Comparison of ENCODE assay signal across 16 mouse cellular contexts in genomic region chr13:34174025-34174424, GRCm38 (mm10). TPM values are rescaled to one million over a fixed set of nuclear protein-coding genes. Genes with fewer than 3 reads are reported as not detected.
DNase-seq lines count a peak whose midpoint lies in the region; TF ChIP-seq lines count a peak whose summit lies in the region.
"Had no signal": no experiment of that assay in that cellular context is flagged by ENCODE, and none has a peak within 500 bp of the region (broad histone marks: within the 10 kb centered on the region; RNA-seq: fewer than 3 reads in every experiment).

No protein-coding gene starts in this region.

- DNase-seq in CH12.LX (ENCODE audit: extremely low read depth), result peak; percentile 43
- no peak for DNase-seq in adrenal gland, postnatal 25 days
- DNase-seq: adrenal gland, adult 2 months; adrenal gland, adult 8-10 months; adrenal gland, postnatal 10 days; adrenal gland, postnatal 14 days; adrenal gland, postnatal 36 days; B cell, adult 2 months; cerebellum, adult 11 months; cerebellum, adult 11-12 months; cerebellum, adult 18-20 months; cerebellum, adult 2 months; cerebellum, adult 8-10 months; cerebellum, adult 9-10 months had no signal

- no peaks in the 10 kb centered on the region for H3K9me3 ChIP-seq in CH12.LX (replicated peaks; ENCODE audit: low read length)
- H3K9me3 ChIP-seq: G1E had no signal

- peaks cover 6% of the 10 kb centered on the region for H3K79me2 ChIP-seq in CH12.LX (replicated peaks; ENCODE audit: control insufficient read depth, extremely low read depth, insufficient read depth, poor library complexity, severe bottlenecking)

- TF ChIP-seq CTCF in CH12.LX (conservative IDR thresholded peaks at IDR 0.05 in 1 of 2, IDR thresholded peaks at IDR 0.05 in 1 of 2; ENCODE audit: low read depth in 2 of 2, low read length in 2 of 2), result no peak

- H3K36me3 ChIP-seq in CH12.LX (replicated peaks in 1 of 2; ENCODE audit: control insufficient read depth in 1 of 2, insufficient read depth in 1 of 2, low read length in 1 of 2), result peaks cover 15 to 32% of the 10 kb centered on the region in 2 experiments

- H3K9ac ChIP-seq in CH12.LX (ENCODE audit: insufficient read depth, low read depth), result no peak overlapping the region

- no peaks in the 10 kb centered on the region for H3K27me3 ChIP-seq in CH12.LX (replicated peaks)
- H3K27me3 ChIP-seq: Patski had no signal

- H3K4me1 ChIP-seq in CH12.LX (ENCODE audit: control insufficient read depth in 1 of 2, insufficient read depth in 2 of 2), result peaks cover 15 to 36% of the 10 kb centered on the region in 2 experiments; a peak in 3 of 4 replicates

- H3K4me2 ChIP-seq in CH12.LX (ENCODE audit: insufficient read depth, low read depth, poor library complexity, severe bottlenecking), result peak overlapping the region; percentile 57

- TF ChIP-seq POLR2A in CH12.LX (IDR thresholded peaks at IDR 0.05; ENCODE audit: low read depth, low read length), result no peak

- no peak for TF ChIP-seq RAD21 in CH12.LX (IDR thresholded peaks at IDR 0.05; ENCODE audit: low read depth, low read length)

- dilution Hi-C loops in CH12.LX (cut with MboI; ENCODE audit: extremely low pct_ligation_motif_present, extremely low pct_unique_long_range_greater_than_20kb, low sequenced_read_pairs), result no loop called here

- in situ Hi-C loops in CH12.LX (cut with MboI; ENCODE audit: low pct_ligation_motif_present, low pct_unique_long_range_greater_than_20kb, low sequenced_read_pairs), result no loop called here

- H3K4me3 ChIP-seq in CH12.LX (replicated peaks in 1 of 3; ENCODE audit: low read depth in 2 of 3, low read length in 2 of 3, poor library complexity in 1 of 3), result no peak overlapping the region

- H3K27ac ChIP-seq in CH12.LX (ENCODE audit: insufficient read depth, low read depth), result peak overlapping the region; percentile 65; the same call in 1 of the 2 replicates

- TF ChIP-seq EP300 in CH12.LX (IDR thresholded peaks at IDR 0.05; ENCODE audit: low read length), result peak; percentile 83

TF ChIP-seq in CH12.LX, 34 proteins besides CTCF, POLR2A, EP300 and RAD21:
- TF ChIP-seq NELFE (IDR thresholded peaks at IDR 0.05; ENCODE audit: low read depth, low read length) (no peak), POLR2AphosphoS2 (IDR thresholded peaks at IDR 0.05; ENCODE audit: low read depth, low read length) (no peak), E2F4 (IDR thresholded peaks at IDR 0.05; ENCODE audit: insufficient replicate concordance, low read depth, low read length) (no peak), JUN (IDR thresholded peaks at IDR 0.05; ENCODE audit: insufficient read depth, low read depth, low read length) (peak; percentile 81), ETS1 (conservative IDR thresholded peaks at IDR 0.05; ENCODE audit: low read depth, low read length) (peak; percentile 81), JUND (conservative IDR thresholded peaks at IDR 0.05; ENCODE audit: low read depth, low read length) (peak; percentile 92), MAZ (IDR thresholded peaks at IDR 0.05; ENCODE audit: low read depth, low read length) (no peak), IRF4 (IDR thresholded peaks at IDR 0.05; ENCODE audit: low read depth, low read length) (peak; percentile 99), MAX (IDR thresholded peaks at IDR 0.05; ENCODE audit: low read length) (peak; percentile 10; the same call in 1 of the 2 replicates), PAX5 (IDR thresholded peaks at IDR 0.05; ENCODE audit: low read length) (no peak), MEF2A (IDR thresholded peaks at IDR 0.05; ENCODE audit: borderline replicate concordance, low read depth, low read length) (peak; percentile 73), TCF12 (IDR thresholded peaks at IDR 0.05; ENCODE audit: low read depth, low read length) (peak; percentile 59; the same call in 1 of the 2 replicates), CHD1 (IDR thresholded peaks at IDR 0.05; ENCODE audit: low read depth, low read length) (no peak), TBP (conservative IDR thresholded peaks at IDR 0.05; ENCODE audit: low read depth, low read length) (no peak), SMC3 (IDR thresholded peaks at IDR 0.05; ENCODE audit: low read depth, low read length) (no peak), MYC (IDR thresholded peaks at IDR 0.05; ENCODE audit: low read depth, low read length) (0 out of 2 replicates have a peak, but pooled peaks have one; percentile 56), RCOR1 (conservative IDR thresholded peaks at IDR 0.05; ENCODE audit: low read depth, low read length) (peak; percentile 78), GABPA (IDR thresholded peaks at IDR 0.05; ENCODE audit: insufficient replicate concordance, low read depth, low read length) (no peak), CHD2 (IDR thresholded peaks at IDR 0.05; ENCODE audit: low read length) (peak; percentile 58; the same call in 1 of the 2 replicates), BHLHE40 (IDR thresholded peaks at IDR 0.05; ENCODE audit: low read depth, low read length) (peak; percentile 92)

RNA-seq across cellular contexts. Expression of gene Psmg4, which starts 11.3 kb away (rescaled TPM):
- total RNA-seq in CH12.LX (2012; rRNA removed), result 198 and 234 TPM in 2 replicates
- total RNA-seq in CH12.LX (2014; rRNA removed), result 179 and 194 TPM in 2 replicates
- polyA plus RNA-seq in CH12.LX (2012; ENCODE audit: insufficient read length, low read depth), result 83.2 and 120 TPM in 2 replicates
- 29.7 and 29.9 TPM in 2 replicates for total RNA-seq in adrenal gland, postnatal 25 days (2021)

RNA-seq across cellular contexts. Expression of gene Tubb2b, which starts 43.8 kb away (rescaled TPM):
- total RNA-seq in CH12.LX (2012; rRNA removed), result 22.6 and 33.6 TPM in 2 replicates
- 34.8 and 38.4 TPM in 2 replicates for total RNA-seq in CH12.LX (2014; rRNA removed)
- polyA plus RNA-seq in CH12.LX (2012; ENCODE audit: insufficient read length, low read depth), result 46.2 and 49.8 TPM in 2 replicates
- 0.71 and 0.76 TPM in 2 replicates for total RNA-seq in adrenal gland, postnatal 25 days (2021)

Comparison
In these comparisons a context has a peak if more than half of its experiments do, and no peak if none do; other contexts are left out.
1. RNA of gene Tubb2b, which starts 43.8 kb away (total RNA-seq): 22.6 to 38.4 TPM in CH12.LX; 0.71 to 0.76 TPM in adrenal gland, postnatal 25 days; every median in the first group is over 10 times any median in the second.